Mouse (Mus musculus) heart, postnatal 10 days (tissue): ENCODE results near the gene Arhgap42. TPM values are rescaled to one million over a fixed set of nuclear protein-coding genes. Genes with fewer than 3 reads are reported as not detected.

Experiments
- DNase-seq, 2 experiments: peaks; one replicate each; pipeline ENCODE4 v3.0.0; 2021
- intact Hi-C: fragments of 180-260 bp; cut with DNase I; formaldehyde crosslinking; loops from one replicate; pipeline ENCODE4 v1.15.1; 2025
- total RNA-seq, 2 experiments: library from RNA; stranded (reverse); gene quantifications; 2 replicates each; pipeline ENCODE4 v1.2.3; 2021

The Arhgap42 gene
- total RNA-seq, 2 experiments from 2014 or later = 11.2 to 12.7 TPM

DNA sequence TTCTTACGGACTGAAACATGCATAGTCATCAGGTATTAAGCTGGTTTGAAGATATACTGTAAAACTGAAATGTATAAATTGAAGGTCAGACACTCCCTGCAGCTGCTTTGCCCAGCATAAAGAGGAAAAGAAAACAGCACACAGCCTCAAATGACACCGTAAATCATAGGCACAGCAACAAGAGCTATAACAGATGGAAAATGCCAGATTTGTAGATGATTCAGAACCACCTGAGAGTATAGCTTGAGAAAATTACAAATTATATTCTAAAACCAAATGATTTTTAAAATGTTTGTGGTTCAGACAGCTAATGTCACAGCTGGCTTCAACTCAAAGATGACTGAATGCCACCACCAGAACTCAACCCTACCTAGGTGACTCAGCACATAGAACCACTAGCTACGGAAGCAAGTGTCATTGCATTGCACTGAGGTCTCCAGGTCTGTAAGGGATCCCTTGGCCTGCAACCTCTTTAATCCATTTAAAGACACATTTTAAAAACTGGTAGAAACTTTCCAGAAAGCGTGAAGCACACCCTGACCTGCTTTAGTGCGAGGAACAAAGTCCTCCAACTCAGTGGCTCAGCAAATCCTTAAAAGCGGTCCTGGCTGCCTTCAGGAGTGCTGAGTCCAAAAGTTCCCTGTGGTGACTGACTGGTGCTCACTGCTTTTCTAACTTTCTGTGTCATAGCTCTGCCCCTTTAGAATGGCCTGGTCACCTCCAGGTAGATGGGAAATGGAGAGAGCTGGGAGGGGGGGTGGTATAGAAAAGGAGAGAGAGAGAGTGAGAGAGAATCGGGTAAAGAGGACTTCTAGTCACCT lies 94.4 kb downstream of the Arhgap42 start:
- intact Hi-C loops = no loop called here

DNA sequence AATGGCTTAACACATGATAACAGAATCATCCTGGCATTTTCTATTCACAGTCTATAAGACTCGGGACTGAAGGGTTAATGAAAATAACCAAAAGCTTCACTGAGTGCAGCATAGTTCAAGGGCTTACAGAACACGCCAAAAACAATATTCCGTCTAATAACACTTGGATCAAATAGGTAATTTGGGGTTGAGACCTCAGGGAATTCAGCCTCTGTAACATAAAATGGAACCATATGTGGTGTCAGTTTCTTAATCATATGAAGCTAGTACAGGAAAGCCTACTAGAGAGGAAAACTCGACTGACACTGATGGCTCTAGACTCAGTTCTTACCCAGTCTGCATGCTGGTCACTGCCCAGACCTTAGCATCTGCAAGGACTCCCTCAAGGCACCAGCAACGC lies 95.8 kb downstream of the Arhgap42 start:
- no peak for DNase-seq
- intact Hi-C loops = no loop called here

More for the DNA sequence above, 94.4 kb downstream of the Arhgap42 start:
- no peak for DNase-seq

DNA sequence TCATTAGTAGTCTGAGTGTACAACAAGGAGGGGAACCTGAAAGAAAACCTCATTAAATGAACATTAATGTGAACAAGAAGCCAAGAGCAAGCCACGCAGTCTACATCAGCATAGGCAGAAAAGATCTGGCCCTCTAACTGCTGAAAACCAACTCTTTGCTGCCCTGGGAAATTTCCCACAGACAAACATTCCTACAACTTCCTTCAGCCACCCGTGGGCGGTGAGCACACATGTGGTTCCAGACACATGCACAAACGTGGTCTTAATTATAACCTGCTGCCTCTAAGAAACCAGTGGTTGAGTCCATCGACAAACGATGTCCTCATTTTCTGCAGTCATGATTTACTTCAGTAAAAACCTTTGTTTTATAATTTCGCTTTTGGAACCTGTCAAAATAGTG lies 96.3 kb downstream of the Arhgap42 start:
- intact Hi-C loops = no loop called here
- DNase-seq = no peak

GRCm38 (mm10) chr9:9142144-9142543 lies 96.8 kb downstream of the Arhgap42 start:
- intact Hi-C loops = no loop called here
- DNase-seq = no peak

DNA sequence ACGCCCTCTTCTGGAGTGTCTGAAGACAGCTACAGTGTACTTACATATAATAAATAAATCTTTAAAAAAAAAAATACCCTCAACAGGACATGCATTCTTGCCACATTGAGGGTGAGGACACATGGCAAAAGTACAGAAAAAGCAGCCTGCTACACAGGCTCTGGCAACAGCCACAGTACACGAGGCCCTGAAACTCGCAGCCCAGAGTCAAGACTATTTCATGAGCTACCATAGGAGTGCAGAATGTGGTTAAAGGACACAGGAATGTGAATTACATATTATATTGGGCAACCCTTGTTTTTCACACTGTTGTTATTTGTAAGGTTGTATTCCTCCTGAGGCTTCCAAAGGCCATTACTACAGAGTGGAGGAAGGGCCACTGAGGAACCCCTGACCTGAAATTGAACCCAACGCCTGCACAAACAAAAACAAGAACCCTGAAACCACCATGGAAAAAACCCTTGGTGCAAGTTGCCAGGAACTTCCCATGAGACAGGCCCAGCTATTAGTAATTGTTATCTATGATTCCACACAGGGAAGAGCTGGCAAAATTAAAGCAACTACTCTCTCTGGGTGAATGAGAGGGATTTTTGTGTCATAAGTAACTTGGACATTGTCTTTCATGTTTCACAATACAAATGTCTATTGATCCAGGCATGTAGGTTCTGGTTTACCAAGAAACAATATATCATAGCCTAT lies 109.8 kb downstream of the Arhgap42 start:
- peak; percentile 30 to 38 for DNase-seq
- intact Hi-C loops = no loop called here

- intact Hi-C loops = no loop called here
- peak; percentile 23 to 34 for DNase-seq
Measured at GRCm38 (mm10) chr9:9127041-9127755, 111.7 kb downstream of the Arhgap42 start.

- intact Hi-C loops = no loop called here
Measured at GRCm38 (mm10) chr9:9124156-9124555, 114.7 kb downstream of the Arhgap42 start.

GRCm38 (mm10) chr9:9114266-9114665 lies 124.6 kb downstream of the Arhgap42 start:
- intact Hi-C loops = no loop called here
- no peak for DNase-seq

More at GRCm38 (mm10) chr9:9124156-9124555, 114.7 kb downstream of the Arhgap42 start:
- DNase-seq = no peak

GRCm38 (mm10) chr9:9113847-9114246 lies 125.1 kb downstream of the Arhgap42 start:
- intact Hi-C loops = no loop called here
- DNase-seq = no peak

DNA sequence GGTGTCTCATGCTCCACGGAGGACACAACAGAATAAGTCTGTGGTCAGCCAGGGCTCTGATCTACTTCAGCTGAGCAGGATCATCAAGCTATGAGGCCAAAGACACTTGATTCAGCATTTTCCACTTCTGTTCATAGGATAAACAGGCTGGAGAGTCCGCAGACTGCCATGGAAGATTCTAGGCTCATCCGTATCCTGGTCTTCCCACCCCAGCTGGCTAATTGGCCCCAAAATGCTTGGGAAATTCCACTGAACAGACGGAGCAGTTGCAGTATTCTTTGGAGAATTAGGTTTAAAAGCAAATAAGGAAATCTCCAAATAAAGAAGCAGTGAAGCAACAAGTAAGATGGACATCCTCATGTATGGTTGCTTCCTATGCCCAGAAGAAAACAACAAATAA lies 126.0 kb downstream of the Arhgap42 start:
- DNase-seq = peak; percentile 43 to 53
- intact Hi-C loops = no loop called here

DNA sequence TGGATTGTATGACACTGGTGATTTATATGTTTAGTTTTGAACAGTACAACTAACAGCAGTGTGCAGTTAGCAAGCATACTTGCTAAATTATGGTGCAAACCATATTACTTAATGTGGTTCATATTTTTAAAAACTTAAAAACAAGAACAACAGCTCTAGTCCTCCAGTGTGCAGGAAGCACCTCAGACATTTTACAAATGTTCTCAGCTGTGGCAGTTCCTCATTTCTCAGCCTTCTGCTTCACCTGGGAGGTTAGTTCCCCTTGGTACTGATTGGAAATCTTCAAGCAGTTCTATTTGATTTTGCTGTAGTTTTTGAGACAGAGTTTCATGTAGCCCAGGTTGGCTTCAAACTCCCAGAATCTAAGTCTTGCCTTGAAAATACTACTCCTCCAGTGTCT lies 131.2 kb downstream of the Arhgap42 start:
- intact Hi-C loops = no loop called here
- DNase-seq = no peak

DNA sequence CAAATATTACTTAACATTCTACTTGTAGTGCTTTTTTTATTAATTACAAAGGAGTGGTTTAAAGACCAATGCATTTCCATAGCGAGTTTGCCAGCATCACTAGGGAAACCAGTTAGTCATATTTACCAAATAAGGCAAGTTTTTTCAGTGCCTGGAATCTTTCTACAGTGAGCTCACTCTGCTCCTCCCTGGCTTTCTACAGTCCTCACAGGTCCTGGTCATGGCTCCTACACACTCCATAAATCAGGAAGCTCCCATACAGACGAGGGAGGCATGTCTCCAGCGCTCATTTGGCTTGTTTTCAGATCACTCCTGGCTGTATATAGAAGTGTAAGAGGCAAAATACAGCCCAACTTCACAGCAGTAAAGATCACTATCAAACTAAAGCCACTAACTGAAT lies 134.1 kb downstream of the Arhgap42 start:
- DNase-seq = no peak
- intact Hi-C loops = no loop called here

- no peak for DNase-seq
- intact Hi-C loops = no loop called here
Measured at GRCm38 (mm10) chr9:9102158-9102514, 136.8 kb downstream of the Arhgap42 start.

DNA sequence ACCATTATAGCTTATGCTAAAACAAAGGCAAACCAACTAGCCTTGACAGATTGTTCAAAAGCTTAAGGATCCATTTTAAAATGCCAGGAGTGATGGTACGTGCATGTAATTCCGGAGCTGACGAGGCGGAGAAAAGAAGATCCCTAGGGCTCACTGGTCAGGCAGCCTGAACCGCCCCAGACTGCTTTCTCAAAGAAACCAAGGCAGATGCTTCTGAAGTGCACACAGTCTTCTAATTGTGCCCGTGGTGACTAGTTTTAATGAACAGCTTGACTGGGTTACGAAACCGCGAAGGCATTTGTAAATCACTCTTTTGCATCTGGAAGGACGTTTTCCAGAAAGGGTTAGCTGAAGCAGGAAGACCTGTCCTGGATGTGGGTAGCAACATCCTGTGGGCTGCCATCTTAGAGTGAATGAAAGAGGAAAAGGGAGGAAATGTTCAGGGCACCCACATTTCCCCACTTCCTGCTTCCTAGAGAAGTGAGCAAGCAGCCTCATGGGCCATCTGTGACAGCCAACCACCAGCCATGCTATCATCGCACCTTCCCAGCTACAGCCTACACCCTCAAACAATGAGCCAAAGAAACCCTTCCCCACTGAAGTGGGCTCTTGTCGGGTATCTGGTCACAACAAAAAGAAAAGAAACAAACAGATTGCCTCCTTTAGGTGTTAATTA lies 137.3 kb downstream of the Arhgap42 start:
- intact Hi-C loops = no loop called here
- DNase-seq = no peak

DNA sequence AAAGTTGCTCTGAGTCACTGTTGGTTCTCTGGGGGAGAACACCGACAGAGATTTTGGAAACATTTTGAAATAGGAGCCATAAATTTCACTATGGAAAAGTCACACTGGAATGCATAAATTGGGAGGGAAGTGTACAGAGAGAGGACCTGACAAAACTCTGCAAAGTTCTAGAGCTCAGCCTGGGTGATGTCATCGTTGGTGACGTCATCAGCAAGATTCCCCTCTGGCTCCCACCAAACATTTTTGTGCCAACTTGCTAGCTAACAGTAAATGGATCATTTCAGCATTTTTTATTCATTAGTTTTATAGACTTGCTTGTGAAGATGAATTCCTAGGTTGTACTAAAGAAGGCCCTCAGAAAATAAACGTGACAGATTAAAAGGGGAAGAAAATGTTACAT lies 137.8 kb downstream of the Arhgap42 start:
- no peak for DNase-seq
- intact Hi-C loops = no loop called here

GRCm38 (mm10) chr9:9097835-9098234 lies 141.1 kb downstream of the Arhgap42 start:
- no peak for DNase-seq
- intact Hi-C loops = no loop called here

GRCm38 (mm10) chr9:9096761-9097160 lies 142.1 kb downstream of the Arhgap42 start:
- no peak for DNase-seq
- intact Hi-C loops = no loop called here

DNA sequence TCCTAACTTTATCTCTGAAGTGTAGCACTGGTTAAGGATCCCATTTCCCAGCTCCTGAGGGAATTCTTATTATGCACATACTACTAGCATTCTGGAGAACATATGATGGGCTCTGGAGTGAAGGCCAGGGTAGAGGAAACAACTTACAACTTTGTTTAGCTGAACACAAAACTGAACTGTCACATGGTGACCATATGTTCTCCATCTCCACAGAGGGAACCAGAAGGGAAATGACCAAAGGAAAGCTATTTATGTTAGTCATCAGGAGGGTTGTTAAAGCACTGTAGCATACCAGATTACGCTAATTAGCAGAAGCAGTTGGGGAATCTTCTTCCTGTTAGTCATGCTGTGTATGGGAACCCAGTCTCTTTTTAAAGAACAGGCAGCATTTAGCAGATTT lies 145.8 kb downstream of the Arhgap42 start:
- DNase-seq = no peak
- intact Hi-C loops = no loop called here

DNA sequence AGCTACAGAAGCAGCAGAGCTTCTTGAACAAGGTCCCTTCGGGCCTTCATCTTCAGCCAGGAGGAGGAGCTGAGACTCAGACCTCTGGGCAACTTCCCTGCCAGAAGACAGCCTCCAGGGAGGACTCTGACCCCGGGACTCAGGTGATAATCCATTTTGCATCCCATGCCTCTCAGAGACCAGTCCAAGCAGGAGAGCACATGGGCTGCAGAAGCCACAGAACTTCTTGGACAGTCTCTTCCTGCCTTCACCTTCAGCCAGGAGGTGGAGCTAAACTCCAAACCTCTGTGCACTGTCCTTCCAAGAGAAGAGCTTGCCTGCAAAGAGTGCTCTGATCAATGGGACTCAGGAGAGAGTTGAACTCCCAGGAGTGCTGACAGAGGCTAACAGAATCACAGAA lies 155.5 kb downstream of the Arhgap42 start:
- intact Hi-C loops = no loop called here

DNA sequence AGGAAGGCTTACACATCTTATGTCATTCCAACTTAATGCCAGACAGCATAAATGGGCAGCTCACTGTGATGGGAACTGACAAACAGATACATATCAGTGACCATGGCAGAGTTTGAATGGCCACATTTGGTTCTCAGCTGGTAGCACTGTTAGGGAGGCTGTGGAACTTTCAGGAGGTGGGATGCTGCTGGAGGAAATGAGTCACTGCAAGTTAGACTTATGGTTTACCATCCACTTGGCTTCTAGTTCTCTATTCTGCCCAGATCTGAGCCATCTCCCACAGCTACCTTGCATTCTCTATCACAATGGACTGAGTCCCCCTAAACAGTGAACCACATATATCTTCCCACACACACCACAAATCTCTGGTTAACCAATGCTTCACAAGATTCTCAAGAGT lies 186.0 kb downstream of the Arhgap42 start:
- intact Hi-C loops = loop anchor here (5.0 kb wide), 2 partner anchors 184 to 204 kb away; partner anchors contain the start of gene Arhgap42
- no peak for DNase-seq

More for the DNA sequence above, 155.5 kb downstream of the Arhgap42 start:
- DNase-seq = peak; percentile 25 to 28

DNA sequence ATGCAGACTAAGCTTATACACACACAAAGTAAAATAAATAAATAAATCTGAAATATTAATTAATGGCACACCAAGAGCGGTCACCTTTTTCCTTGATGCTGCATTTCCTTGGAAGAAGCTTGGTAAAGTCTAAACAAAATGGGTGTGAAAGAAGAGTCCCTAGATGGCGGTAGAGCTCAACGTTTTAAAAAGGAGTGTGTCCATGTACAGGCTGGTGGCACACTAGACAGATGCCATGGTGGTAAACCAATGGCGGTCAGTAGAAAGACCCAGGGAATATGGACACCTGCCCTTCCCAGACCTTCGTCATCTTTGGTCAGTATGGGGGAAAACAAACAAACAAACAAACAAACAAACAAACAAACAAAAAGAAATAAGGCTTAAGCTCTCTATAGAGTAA lies 187.7 kb downstream of the Arhgap42 start:
- intact Hi-C loops = loop anchor here (5.0 kb wide), 2 partner anchors 186 to 206 kb away; partner anchors contain the start of gene Arhgap42
- DNase-seq = peak; percentile 41 to 59
